Comparison of ENCODE assay signal across 9 mouse cellular contexts in the genomic region with DNA sequence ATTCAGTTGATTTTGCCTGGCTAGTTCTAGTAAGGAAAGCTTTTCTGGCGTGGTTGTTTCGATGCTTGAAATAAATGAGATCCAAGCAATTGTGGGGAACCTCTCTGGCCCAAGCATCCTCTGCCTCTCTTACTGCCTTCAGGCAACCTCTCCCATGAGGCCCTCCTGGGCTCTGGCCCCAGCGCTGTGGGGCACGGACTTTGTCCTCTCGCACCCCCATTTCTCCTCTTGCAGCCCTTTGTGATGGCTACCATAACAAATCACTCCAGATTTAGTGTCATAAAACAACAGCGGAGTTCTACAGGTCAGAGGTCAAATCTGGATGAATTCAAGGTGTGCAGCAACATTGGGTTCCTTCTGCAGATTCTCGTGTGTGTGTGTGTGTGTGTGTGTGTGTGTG. TPM values are rescaled to one million over a fixed set of nuclear protein-coding genes. Genes with fewer than 3 reads are reported as not detected.
DNase-seq lines count a peak whose midpoint lies in the region; ATAC-seq and TF ChIP-seq lines count a peak whose summit lies in the region.
"Had no signal": no experiment of that assay in that cellular context is flagged by ENCODE, and none has a peak within 500 bp of the region (broad histone marks: within the 10 kb centered on the region; RNA-seq: fewer than 3 reads in every experiment).

No protein-coding gene starts in this region.

- peak; percentile 61 for ATAC-seq in intestine, postnatal 0 days
- ATAC-seq in neural tube, embryonic 13.5 days (ENCODE audit: low read depth): no peak

- peaks cover 5% of the 10 kb centered on the region; the same call in 1 of the 2 replicates for H3K9me3 ChIP-seq in forebrain, embryonic 10.5 days
- H3K9me3 ChIP-seq in intestine, postnatal 0 days (ENCODE audit: control insufficient read depth): no peaks in the 10 kb centered on the region
- H3K9me3 ChIP-seq in neural tube, embryonic 13.5 days: 0 out of 2 replicates have a peak, but pooled peaks cover 5% of the 10 kb centered on the region
- H3K9me3 ChIP-seq: G1E had no signal

- DNase-seq in layer of hippocampus, adult 2 months (ENCODE audit: low spot score in 2 of 2): no peak
- DNase-seq in layer of hippocampus, adult 18-20 months (ENCODE audit: low spot score in 2 of 2): no peak
- peak; percentile 35 for DNase-seq in forebrain, embryonic 10.5 days (ENCODE audit: extremely low spot score, low spot score)
- DNase-seq in urinary bladder, adult 18-20 months (ENCODE audit: low spot score in 2 of 2): no peak
- no peak for DNase-seq in cerebellum, adult 11-12 months
- no peak for DNase-seq in kidney, postnatal 4 days

- H3K36me3 ChIP-seq in forebrain, embryonic 10.5 days (replicated peaks): no peaks in the 10 kb centered on the region
- no peaks in the 10 kb centered on the region for H3K36me3 ChIP-seq in intestine, postnatal 0 days (ENCODE audit: control insufficient read depth, insufficient read depth)
- H3K36me3 ChIP-seq in neural tube, embryonic 13.5 days: no peaks in the 10 kb centered on the region
- H3K36me3 ChIP-seq: G1E had no signal

- peaks cover 61% of the 10 kb centered on the region for H3K4me1 ChIP-seq in forebrain, embryonic 10.5 days
- peaks cover 12% of the 10 kb centered on the region; the same call in 1 of the 2 replicates for H3K4me1 ChIP-seq in intestine, postnatal 0 days (replicated peaks; ENCODE audit: control insufficient read depth, insufficient read depth, low read length)
- H3K4me1 ChIP-seq in neural tube, embryonic 13.5 days (replicated peaks): peaks cover 42% of the 10 kb centered on the region

- no peak overlapping the region; the same call in 1 of the 2 replicates for H3K4me3 ChIP-seq in layer of hippocampus, adult 2 months
- H3K4me3 ChIP-seq in forebrain, embryonic 10.5 days: peak overlapping the region; percentile 33; the same call in 1 of the 2 replicates
- no peak overlapping the region for H3K4me3 ChIP-seq in intestine, postnatal 0 days (ENCODE audit: low read depth, low read length)
- H3K4me3 ChIP-seq in neural tube, embryonic 13.5 days: peak overlapping the region; percentile 28; the same call in 1 of the 2 replicates

- H3K9ac ChIP-seq in intestine, postnatal 0 days (ENCODE audit: low read depth, low read length): no peak overlapping the region
- H3K9ac ChIP-seq in neural tube, embryonic 13.5 days: peak overlapping the region; percentile 32; the same call in 1 of the 2 replicates

- H3K27me3 ChIP-seq in forebrain, embryonic 10.5 days (ENCODE audit: poor library complexity, severe bottlenecking): peaks cover 26% of the 10 kb centered on the region
- H3K27me3 ChIP-seq in intestine, postnatal 0 days (replicated peaks; ENCODE audit: control insufficient read depth, insufficient read depth, low read length): no peaks in the 10 kb centered on the region
- no peaks in the 10 kb centered on the region for H3K27me3 ChIP-seq in neural tube, embryonic 13.5 days

- peak overlapping the region; percentile 57 for H3K4me2 ChIP-seq in intestine, postnatal 0 days (replicated peaks; ENCODE audit: low read depth)
- H3K4me2 ChIP-seq in neural tube, embryonic 13.5 days: peak overlapping the region; percentile 57

- H3K27ac ChIP-seq in layer of hippocampus, adult 2 months: peak overlapping the region; percentile 58
- H3K27ac ChIP-seq in forebrain, embryonic 10.5 days: peak overlapping the region; percentile 84
- H3K27ac ChIP-seq in intestine, postnatal 0 days (ENCODE audit: low read depth, low read length): no peak overlapping the region
- H3K27ac ChIP-seq in neural tube, embryonic 13.5 days (replicated peaks): peak overlapping the region; percentile 81

- WGBS in forebrain, embryonic 10.5 days: 64% methylated on average over 7 of the region's 7 CpGs
- WGBS in intestine, postnatal 0 days: 22% methylated on average over 7 of the region's 7 CpGs
- WGBS in neural tube, embryonic 13.5 days: 32% methylated on average over 7 of the region's 7 CpGs

- TF ChIP-seq CTCF in layer of hippocampus, adult 2 months (conservative IDR thresholded peaks at IDR 0.05): no peak
- TF ChIP-seq CTCF in intestine, postnatal 0 days (IDR thresholded peaks at IDR 0.05; ENCODE audit: low read depth): no peak

RNA-seq across cellular contexts. Expression of gene Cstad, which starts 49.1 kb away (rescaled TPM):
- total RNA-seq in layer of hippocampus, adult 2 months (2021): 10 to 100 TPM in 1 of 2 experiments, 1 to 10 TPM in 1; 7.8 to 11.3 TPM
- 1 to 10 TPM; 4.5 to 5.3 TPM for total RNA-seq in layer of hippocampus, adult 18-20 months (2021)
- 0.35 TPM in 1 of 2 replicates, not detected in the other for polyA plus RNA-seq in forebrain, embryonic 10.5 days (2016; fragmentation: Nextera tagmentation; extraction: Ambion mirVana)
- polyA plus RNA-seq in intestine, postnatal 0 days (2015; fragmentation: Nextera tagmentation; extraction: Ambion mirVana): 0.53 and 0.63 TPM in 2 replicates
- polyA plus RNA-seq in neural tube, embryonic 13.5 days (2015; fragmentation: Nextera tagmentation; extraction: Ambion mirVana): 0.39 and 0.98 TPM in 2 replicates
- polyA plus RNA-seq: G1E had no signal

Comparison
In these comparisons a context has a peak if more than half of its experiments do, and no peak if none do; other contexts are left out.
1. H3K4me3 ChIP-seq: peak in forebrain, embryonic 10.5 days (single experiment) and neural tube, embryonic 13.5 days (single experiment); none in layer of hippocampus, adult 2 months (single experiment) and intestine, postnatal 0 days (single experiment).